Mouse (Mus musculus) cerebellum, adult 2 months (tissue): ENCODE data around the gene Gipc3.

Experiments
- CTCF ChIP-seq: fragments of 200-500 bp; IDR thresholded peaks from 2 replicates; pipeline ENCODE4 v1.5.1; 2011; ENCODE audit warnings: low read depth, mild to moderate bottlenecking, control low read depth, low read length, moderate library complexity, borderline replicate concordance; ENCODE audit not compliant: insufficient read depth
- POLR2A ChIP-seq: fragments of 200-500 bp; IDR thresholded peaks from 2 replicates; pipeline ENCODE4 v1.6.1; 2011; ENCODE audit warnings: low read length, control low read depth, borderline replicate concordance; ENCODE audit not compliant: insufficient read depth

- no peak for TF ChIP-seq CTCF
- TF ChIP-seq POLR2A = no peak
These were observed 42.6 kb downstream of the Gipc3 start for GRCm38 (mm10) chr10:81300352-81300907.
